Mouse (Mus musculus) heart, adult 2 months (tissue): ENCODE measurements around the gene Gpat3.

Source experiments
- CTCF ChIP-seq: fragments of 200-600 bp; IDR thresholded peaks from 2 replicates; pipeline ENCODE4 v1.8.1; 2022; ENCODE audit warnings: antibody characterized with exemption, mild to moderate bottlenecking, moderate library complexity
- EP300 ChIP-seq: fragments of 200-500 bp; IDR thresholded peaks from 2 replicates; pipeline ENCODE4 v1.6.1; 2011; ENCODE audit warnings: low read depth, low read length, control low read depth; ENCODE audit not compliant: insufficient read depth
- POLR2A ChIP-seq: fragments of 200-500 bp; IDR thresholded peaks from 2 replicates; pipeline ENCODE4 v1.6.1; 2011; ENCODE audit warnings: mild to moderate bottlenecking, low read depth, low read length, control low read depth; ENCODE audit not compliant: insufficient read depth

- TF ChIP-seq CTCF (no peak), POLR2A (no peak), EP300 (no peak)
Measured at GRCm38 (mm10) chr5:100847143-100847542, 1.6 kb downstream of the Gpat3 start.
